Mouse (Mus musculus) liver, adult 2 months (tissue): ENCODE measurements around the gene Mfsd12.

ENCODE experiments used
- CTCF ChIP-seq: fragments of 200-500 bp; IDR thresholded peaks from 2 replicates; pipeline ENCODE4 v1.5.1; 2011; ENCODE audit warnings: low read depth, low read length, control low read depth
- POLR2A ChIP-seq: fragments of 200-500 bp; IDR thresholded peaks from 2 replicates; pipeline ENCODE4 v1.6.1; 2011; ENCODE audit warnings: low read length, control low read depth; ENCODE audit not compliant: insufficient read depth; ENCODE audit errors: extremely low read depth

GRCm38 (mm10) chr10:81408871-81409291, 51.6 kb downstream of the Mfsd12 start:
- TF ChIP-seq CTCF (no peak), POLR2A (no peak)
